Mouse (Mus musculus): Measurements from ENCODE around the gene March1. TPM values are rescaled to one million over a fixed set of nuclear protein-coding genes. Genes with fewer than 3 reads are reported as not detected.

Gene March1
- polyA plus RNA-seq (2017; shearing (Covaris generic)), result 1 to 10 TPM in 1 of 2 experiments, under 1 TPM in 1; 0.55 to 1.5 TPM

GRCm38 (mm10) chr8:65617871-65618751 lies at the start of gene March1:
Gene March1, plus strand, starts transcription at chr8:65617900.
- ATAC-seq, result no peak

GRCm38 (mm10) chr8:65586909-65587308 lies 30.8 kb upstream of the March1 start:
- no peak for ATAC-seq

GRCm38 (mm10) chr8:65603241-65603640 lies 14.5 kb upstream of the March1 start:
- ATAC-seq, result no peak

GRCm38 (mm10) chr8:65609509-65609908 lies 8.2 kb upstream of the March1 start:
- ATAC-seq, result no peak

GRCm38 (mm10) chr8:65618966-65619365 lies 1.3 kb downstream of the March1 start:
- ATAC-seq, result no peak

GRCm38 (mm10) chr8:65644931-65645330 lies 27.2 kb downstream of the March1 start:
- ATAC-seq, result no peak

GRCm38 (mm10) chr8:65645502-65645901 lies 27.8 kb downstream of the March1 start:
- no peak for ATAC-seq

GRCm38 (mm10) chr8:65645945-65646344 lies 28.2 kb downstream of the March1 start:
- ATAC-seq, result no peak

GRCm38 (mm10) chr8:65655924-65656323 lies 38.2 kb downstream of the March1 start:
- no peak for ATAC-seq

GRCm38 (mm10) chr8:65661885-65662284 lies 44.2 kb downstream of the March1 start:
- ATAC-seq, result no peak

GRCm38 (mm10) chr8:65665786-65666185 lies 48.1 kb downstream of the March1 start:
- no peak for ATAC-seq

GRCm38 (mm10) chr8:65743066-65743465 lies 125.4 kb downstream of the March1 start:
- ATAC-seq, result no peak

- no peak for ATAC-seq
Observed at GRCm38 (mm10) chr8:65775815-65776214, 158.1 kb downstream of the March1 start.

GRCm38 (mm10) chr8:65781156-65781555 lies 163.5 kb downstream of the March1 start:
- no peak for ATAC-seq

- ATAC-seq, result no peak
Observed at GRCm38 (mm10) chr8:65812971-65813370, 195.3 kb downstream of the March1 start.

GRCm38 (mm10) chr8:65922294-65923019 lies 304.8 kb downstream of the March1 start:
- ATAC-seq, result no peak

GRCm38 (mm10) chr8:65956948-65957347 lies 339.2 kb downstream of the March1 start:
- no peak for ATAC-seq

- no peak for ATAC-seq
Observed at GRCm38 (mm10) chr8:65957492-65957891, 339.8 kb downstream of the March1 start.

GRCm38 (mm10) chr8:65966502-65967222 lies 349.0 kb downstream of the March1 start:
- no peak for ATAC-seq

GRCm38 (mm10) chr8:65967223-65967778 lies 349.6 kb downstream of the March1 start:
- no peak for ATAC-seq

GRCm38 (mm10) chr8:65976905-65977304 lies 359.2 kb downstream of the March1 start:
- no peak for ATAC-seq

- no peak for ATAC-seq
Observed at GRCm38 (mm10) chr8:65982039-65982438, 364.3 kb downstream of the March1 start.

- ATAC-seq, result no peak
Observed at GRCm38 (mm10) chr8:65987665-65988064, 370.0 kb downstream of the March1 start.
